Mouse (Mus musculus) layer of hippocampus, postnatal 36 days (tissue): Measurements from ENCODE around the gene Insm1. TPM values are rescaled to one million over a fixed set of nuclear protein-coding genes. Genes with fewer than 3 reads are reported as not detected.

ENCODE experiments used
- DNase-seq, 2 experiments: peaks; one replicate each; pipeline ENCODE4 v3.0.0; 2022
- total RNA-seq, 2 experiments: library from RNA; stranded (reverse); gene quantifications; 2 replicates each; pipeline ENCODE4 v1.2.3; 2021

Insm1 gene
- total RNA-seq, 2 experiments from 2014 or later: 7.1 to 7.7 TPM

GRCm38 (mm10) chr2:146225818-146226217 lies 4.1 kb downstream of the Insm1 start:
- no peak for DNase-seq

GRCm38 (mm10) chr2:146226484-146226883 lies 4.8 kb downstream of the Insm1 start:
- no peak for DNase-seq

GRCm38 (mm10) chr2:146227646-146228045 lies 5.9 kb downstream of the Insm1 start:
- no peak for DNase-seq

GRCm38 (mm10) chr2:146228435-146228834 lies 6.7 kb downstream of the Insm1 start:
- DNase-seq: no peak

- no peak for DNase-seq
Measured at GRCm38 (mm10) chr2:146231485-146231884, 9.8 kb downstream of the Insm1 start.

- DNase-seq: no peak
Measured at GRCm38 (mm10) chr2:146239196-146239747, 17.6 kb downstream of the Insm1 start.

- DNase-seq: no peak
Measured at GRCm38 (mm10) chr2:146244049-146244448, 22.3 kb downstream of the Insm1 start.

- DNase-seq: no peak
Measured at GRCm38 (mm10) chr2:146245401-146245800, 23.7 kb downstream of the Insm1 start.

GRCm38 (mm10) chr2:146246409-146247075 lies 24.8 kb downstream of the Insm1 start:
- no peak for DNase-seq

- DNase-seq: no peak
Measured at GRCm38 (mm10) chr2:146247576-146247975, 25.9 kb downstream of the Insm1 start.

- DNase-seq: no peak
Measured at GRCm38 (mm10) chr2:146249033-146249432, 27.3 kb downstream of the Insm1 start.

- peak in 1 of 2 experiments; percentile 37 for DNase-seq
Measured at GRCm38 (mm10) chr2:146250236-146250904, 28.6 kb downstream of the Insm1 start.

- no peak for DNase-seq
Measured at GRCm38 (mm10) chr2:146254387-146254786, 32.7 kb downstream of the Insm1 start.

GRCm38 (mm10) chr2:146255636-146256035 lies 33.9 kb downstream of the Insm1 start:
- DNase-seq: no peak

GRCm38 (mm10) chr2:146256321-146256875 lies 34.7 kb downstream of the Insm1 start:
- no peak for DNase-seq

- no peak for DNase-seq
Measured at GRCm38 (mm10) chr2:146257037-146257436, 35.3 kb downstream of the Insm1 start.

GRCm38 (mm10) chr2:146257609-146258008 lies 35.9 kb downstream of the Insm1 start:
- no peak for DNase-seq

- peak; percentile 31 to 40 for DNase-seq
Measured at GRCm38 (mm10) chr2:146258736-146259469, 37.2 kb downstream of the Insm1 start.

- DNase-seq: no peak
Measured at GRCm38 (mm10) chr2:146259787-146260560, 38.3 kb downstream of the Insm1 start.

GRCm38 (mm10) chr2:146261146-146261545 lies 39.4 kb downstream of the Insm1 start:
- DNase-seq: no peak

- DNase-seq: no peak
Measured at GRCm38 (mm10) chr2:146262215-146262614, 40.5 kb downstream of the Insm1 start.

- no peak for DNase-seq
Measured at GRCm38 (mm10) chr2:146262966-146263365, 41.2 kb downstream of the Insm1 start.
